Mouse (Mus musculus) forebrain, embryonic 14.5 days (tissue): ENCODE measurements around the gene BC048562. TPM values are rescaled to one million over a fixed set of nuclear protein-coding genes. Genes with fewer than 3 reads are reported as not detected.
A peak's percentile ranks its signal among the peaks of the same experiment; 100 is the strongest.

Experiments used
- ATAC-seq: fragments of 200-750 bp; cut with Nextera tagmentation; 2 replicates; pipeline ENCODE4 v1.8.0; 2017; ENCODE audit warnings: mild to moderate bottlenecking, moderate library complexity
- DNase-seq: peaks from one replicate; pipeline ENCODE4 v3.0.0-alpha.2; 2015; ENCODE audit warnings: low spot score
- H3K27ac ChIP-seq: fragments of 300-500 bp; sonication (generic); 2 replicates; pipeline ENCODE4 v1.5.1; 2014; ENCODE audit warnings: low read depth, mild to moderate bottlenecking, control low read depth, low read length, moderate library complexity
- H3K27me3 ChIP-seq: fragments of 300-500 bp; sonication (generic); replicated peaks from 2 replicates; pipeline ENCODE4 v1.6.1; 2014; ENCODE audit warnings: low read length, control low read depth, mixed read lengths; ENCODE audit not compliant: control insufficient read depth, insufficient read depth
- H3K36me3 ChIP-seq: fragments of 300-500 bp; sonication (generic); 2 replicates; pipeline ENCODE4 v1.6.1; 2014; ENCODE audit warnings: low read length, control low read depth; ENCODE audit not compliant: control insufficient read depth, insufficient read depth
- H3K4me1 ChIP-seq: fragments of 300-500 bp; sonication (generic); 2 replicates; pipeline ENCODE4 v1.6.1; 2014; ENCODE audit warnings: antibody characterized with exemption, low read length, control low read depth; ENCODE audit not compliant: control insufficient read depth, insufficient read depth
- H3K4me2 ChIP-seq: fragments of 300-500 bp; sonication (generic); 2 replicates; pipeline ENCODE4 v1.6.1; 2014; ENCODE audit warnings: mild to moderate bottlenecking, control low read depth, low read length
- H3K4me3 ChIP-seq: fragments of 300-500 bp; sonication (generic); 2 replicates; pipeline ENCODE4 v1.5.1; 2014; ENCODE audit warnings: low read depth, low read length, control low read depth
- H3K9ac ChIP-seq: fragments of 300-500 bp; sonication (generic); 2 replicates; pipeline ENCODE4 v1.6.1; 2014; ENCODE audit warnings: mild to moderate bottlenecking, low read length, control low read depth, moderate library complexity
- H3K9me3 ChIP-seq: fragments of 300-500 bp; sonication (generic); replicated peaks from 2 replicates; pipeline ENCODE4 v1.6.1; 2016; ENCODE audit warnings: low read length, control low read depth, mixed read lengths; ENCODE audit not compliant: control insufficient read depth
- WGBS: fragments of 180-500 bp; shearing (Covaris S2); extraction: QIAGEN DNeasy Blood & Tissue Kit; methylation state at CpG from one replicate; pipeline ENCODE4 v1.1.7; 2014; 5-methylcytosine and 5-hydroxymethylcytosine counted together
- polyA plus RNA-seq: library from polyadenylated mRNA; unstranded; fragments of >200 nt; fragmentation: Nextera tagmentation; extraction: Ambion mirVana; gene quantifications from 2 replicates; pipeline ENCODE4 v1.2.1, GENCODE M21; 2014

BC048562 gene
- polyA plus RNA-seq, 1 experiment from 2014 or later = not detected

GRCm38 (mm10) chr9:108462192-108462591 lies 25.9 kb downstream of the BC048562 start:
- H3K27ac ChIP-seq = no peak overlapping the region
- H3K36me3 ChIP-seq = peaks cover 37% of the 10 kb centered on the region
- no peak overlapping the region for H3K4me3 ChIP-seq
- H3K9ac ChIP-seq = no peak overlapping the region
- ATAC-seq (no peak), DNase-seq (no peak)
- no peaks in the 10 kb centered on the region for H3K27me3 ChIP-seq
- no peak overlapping the region for H3K4me2 ChIP-seq
- WGBS = 94% methylated on average over 10 of the region's 10 CpGs
- H3K9me3 ChIP-seq = no peaks in the 10 kb centered on the region
- H3K4me1 ChIP-seq = peaks cover 11% of the 10 kb centered on the region

GRCm38 (mm10) chr9:108463713-108464112 lies 27.4 kb downstream of the BC048562 start:
- H3K4me3 ChIP-seq = no peak overlapping the region
- 95% methylated on average over 9 of the region's 9 CpGs for WGBS
- peaks cover 11% of the 10 kb centered on the region for H3K4me1 ChIP-seq
- ATAC-seq (no peak), DNase-seq (no peak)
- H3K27me3 ChIP-seq = no peaks in the 10 kb centered on the region
- peaks cover 37% of the 10 kb centered on the region for H3K36me3 ChIP-seq
- no peaks in the 10 kb centered on the region for H3K9me3 ChIP-seq
- no peak overlapping the region for H3K4me2 ChIP-seq
- H3K27ac ChIP-seq = no peak overlapping the region
- no peak overlapping the region for H3K9ac ChIP-seq

GRCm38 (mm10) chr9:108466219-108466618 lies 29.9 kb downstream of the BC048562 start:
- H3K4me3 ChIP-seq = no peak overlapping the region
- no peak overlapping the region for H3K27ac ChIP-seq
- no peak overlapping the region for H3K9ac ChIP-seq
- peaks cover 10% of the 10 kb centered on the region for H3K4me1 ChIP-seq
- H3K9me3 ChIP-seq = no peaks in the 10 kb centered on the region
- H3K27me3 ChIP-seq = no peaks in the 10 kb centered on the region
- no peak overlapping the region for H3K4me2 ChIP-seq
- H3K36me3 ChIP-seq = peaks cover 37% of the 10 kb centered on the region
- DNase-seq = no peak
- no peak for ATAC-seq
- 92% methylated on average over 2 of the region's 2 CpGs for WGBS

- DNase-seq (no peak), ATAC-seq (no peak)
- peaks cover 20% of the 10 kb centered on the region for H3K36me3 ChIP-seq
- WGBS = 88% methylated on average over 5 of the region's 5 CpGs
- no peak overlapping the region for H3K4me2 ChIP-seq
- no peak overlapping the region for H3K9ac ChIP-seq
- no peaks in the 10 kb centered on the region for H3K27me3 ChIP-seq
- no peaks in the 10 kb centered on the region for H3K9me3 ChIP-seq
- H3K4me3 ChIP-seq = no peak overlapping the region
- no peak overlapping the region for H3K27ac ChIP-seq
- no peaks in the 10 kb centered on the region for H3K4me1 ChIP-seq
Observed at GRCm38 (mm10) chr9:108469430-108469829, 33.1 kb downstream of the BC048562 start.

GRCm38 (mm10) chr9:108469845-108470244 lies 33.6 kb downstream of the BC048562 start:
- ATAC-seq (no peak), DNase-seq (no peak)
- H3K4me1 ChIP-seq = no peaks in the 10 kb centered on the region
- WGBS = 79% methylated on average over 4 of the region's 4 CpGs
- no peak overlapping the region for H3K9ac ChIP-seq
- no peak overlapping the region for H3K4me3 ChIP-seq
- no peak overlapping the region for H3K4me2 ChIP-seq
- peaks cover 17% of the 10 kb centered on the region for H3K36me3 ChIP-seq
- no peaks in the 10 kb centered on the region for H3K27me3 ChIP-seq
- no peak overlapping the region for H3K27ac ChIP-seq
- no peaks in the 10 kb centered on the region for H3K9me3 ChIP-seq

GRCm38 (mm10) chr9:108474528-108474927 lies 38.2 kb downstream of the BC048562 start:
- H3K4me1 ChIP-seq = peaks cover 6% of the 10 kb centered on the region
- no peak for ATAC-seq
- WGBS = 70% methylated on average over 1 of the region's 1 CpGs
- H3K27ac ChIP-seq = no peak overlapping the region
- no peak overlapping the region for H3K9ac ChIP-seq
- no peaks in the 10 kb centered on the region for H3K9me3 ChIP-seq
- no peak overlapping the region for H3K4me3 ChIP-seq
- no peak for DNase-seq
- H3K4me2 ChIP-seq = no peak overlapping the region
- H3K27me3 ChIP-seq = no peaks in the 10 kb centered on the region
- no peaks in the 10 kb centered on the region for H3K36me3 ChIP-seq

- Histone ChIP-seq H3K4me2 (peak overlapping the region; percentile 55), H3K27ac (peak overlapping the region; percentile 50; the same call in 1 of the 2 replicates), H3K27me3 (no peaks in the 10 kb centered on the region), H3K9me3 (no peaks in the 10 kb centered on the region), H3K4me3 (peak overlapping the region; percentile 35), H3K4me1 (peaks cover 6% of the 10 kb centered on the region), H3K9ac (peak overlapping the region; percentile 54), H3K36me3 (peaks cover 6% of the 10 kb centered on the region; the same call in 1 of the 2 replicates)
- peak; percentile 78 for DNase-seq
- peak; percentile 58 for ATAC-seq
- WGBS = under 1% methylated on average over 20 of the region's 20 CpGs
Observed at GRCm38 (mm10) chr9:108478638-108479156, 42.4 kb downstream of the BC048562 start.

- Histone ChIP-seq H3K9me3 (no peaks in the 10 kb centered on the region), H3K36me3 (peaks cover 6% of the 10 kb centered on the region; the same call in 1 of the 2 replicates), H3K4me1 (peaks cover 6% of the 10 kb centered on the region), H3K27ac (peak overlapping the region; percentile 33; the same call in 1 of the 2 replicates), H3K4me2 (peak overlapping the region; percentile 55), H3K9ac (peak overlapping the region; percentile 35; the same call in 1 of the 2 replicates), H3K27me3 (no peaks in the 10 kb centered on the region), H3K4me3 (peak overlapping the region; percentile 35; the same call in 1 of the 2 replicates)
- ATAC-seq = peak; percentile 26
- 32% methylated on average over 11 of the region's 11 CpGs for WGBS
- peak; percentile 19 for DNase-seq
Observed at GRCm38 (mm10) chr9:108479241-108479640, 43.0 kb downstream of the BC048562 start.

- H3K4me3 ChIP-seq = peak within 1 kb of the TSS; percentile 35
- ATAC-seq (peak; percentile 53), DNase-seq (peak; percentile 82)
- H3K27me3 ChIP-seq = no peaks in the 10 kb centered on the region
- H3K4me2 ChIP-seq = peak within 1 kb of the TSS; percentile 55
- H3K36me3 ChIP-seq = peaks cover 6% of the 10 kb centered on the region; the same call in 1 of the 2 replicates
- no peaks in the 10 kb centered on the region for H3K9me3 ChIP-seq
- H3K9ac ChIP-seq = peak within 1 kb of the TSS; percentile 59
- 6% methylated on average over 10 of the region's 10 CpGs for WGBS
- peaks cover 6% of the 10 kb centered on the region for H3K4me1 ChIP-seq
- H3K27ac ChIP-seq = peak within 1 kb of the TSS; percentile 50; the same call in 1 of the 2 replicates
Observed at GRCm38 (mm10) chr9:108479721-108480351, 43.6 kb downstream of the BC048562 start, which contains the start of gene Lamb2. Gene Lamb2 (plus strand): TSS chr9:108479736.
